Mouse (Mus musculus) liver, postnatal 0 days (tissue): Measurements from ENCODE around the gene 2510002D24Rik. TPM values are rescaled to one million over a fixed set of nuclear protein-coding genes. Genes with fewer than 3 reads are reported as not detected.

Experiments
- ATAC-seq: fragments of 200-750 bp; cut with Nextera tagmentation; 2 replicates; pipeline ENCODE4 v1.8.0; 2017; ENCODE audit warnings: mild to moderate bottlenecking, moderate library complexity
- DNase-seq: peaks from one replicate; pipeline ENCODE4 v3.0.0-alpha.2; 2016
- H3K27ac ChIP-seq: fragments of 300-500 bp; sonication (generic); 2 replicates; pipeline ENCODE4 v1.5.1; 2014; ENCODE audit warnings: antibody characterized with exemption, moderate library complexity, mild to moderate bottlenecking, low read depth
- H3K27me3 ChIP-seq: fragments of 300-500 bp; sonication (generic); 2 replicates; pipeline ENCODE4 v1.6.1; 2014; ENCODE audit warnings: low read length, control low read depth, mixed read lengths; ENCODE audit not compliant: insufficient read depth
- H3K36me3 ChIP-seq: fragments of 300-500 bp; sonication (generic); replicated peaks from 2 replicates; pipeline ENCODE4 v1.6.1; 2014; ENCODE audit warnings: mild to moderate bottlenecking, control low read depth, low read length, moderate library complexity, mixed read lengths; ENCODE audit not compliant: insufficient read depth
- H3K4me1 ChIP-seq: fragments of 300-500 bp; sonication (generic); 2 replicates; pipeline ENCODE4 v1.6.1; 2014; ENCODE audit warnings: antibody characterized with exemption, mild to moderate bottlenecking, control low read depth; ENCODE audit not compliant: insufficient read depth
- H3K4me2 ChIP-seq: fragments of 300-500 bp; sonication (generic); 2 replicates; pipeline ENCODE4 v1.6.1; 2014; ENCODE audit warnings: low read depth, mild to moderate bottlenecking, low read length, moderate library complexity, mixed read lengths
- H3K4me3 ChIP-seq: fragments of 300-500 bp; sonication (generic); 2 replicates; pipeline ENCODE4 v1.5.1; 2014; ENCODE audit warnings: low read depth, low read length
- H3K9ac ChIP-seq: fragments of 300-500 bp; sonication (generic); replicated peaks from 2 replicates; pipeline ENCODE4 v1.6.1; 2014; ENCODE audit warnings: mild to moderate bottlenecking, moderate library complexity
- H3K9me3 ChIP-seq: fragments of 300-500 bp; sonication (generic); 2 replicates; pipeline ENCODE4 v1.6.1; 2016; ENCODE audit warnings: mild to moderate bottlenecking, control low read depth, low read length, mixed read lengths
- CTCF ChIP-seq: sonication (generic); IDR thresholded peaks from 2 replicates; pipeline ENCODE4 v1.5.1; 2016; ENCODE audit warnings: antibody characterized with exemption, low read depth
- EP300 ChIP-seq: IDR thresholded peaks from 2 replicates; pipeline ENCODE4 v1.6.1; 2016; ENCODE audit warnings: antibody characterized with exemption, low read depth, mild to moderate bottlenecking
- WGBS: fragments of 180-500 bp; shearing (Covaris S2); extraction: QIAGEN DNeasy Blood & Tissue Kit; methylation state at CpG from one replicate; pipeline ENCODE4 v1.1.7; 2014; ENCODE audit not compliant: insufficient replicate concordance; 5-methylcytosine and 5-hydroxymethylcytosine counted together
- polyA plus RNA-seq: library from polyadenylated mRNA; unstranded; fragments of >200 nt; fragmentation: Nextera tagmentation; extraction: Ambion mirVana; gene quantifications from 2 replicates; pipeline ENCODE4 v1.2.1, GENCODE M21; 2015

The 2510002D24Rik gene
- polyA plus RNA-seq, 1 experiment from 2014 or later = 11.8 TPM

- no peak for DNase-seq
- TF ChIP-seq CTCF (no peak), EP300 (peak; percentile 59; the same call in 1 of the 2 replicates)
- 41% methylated on average over 1 of the region's 1 CpGs for WGBS
- Histone ChIP-seq H3K4me3 (no peak overlapping the region), H3K27me3 (no peaks in the 10 kb centered on the region), H3K4me2 (no peak overlapping the region), H3K4me1 (no peaks in the 10 kb centered on the region), H3K9ac (no peak overlapping the region), H3K9me3 (no peaks in the 10 kb centered on the region), H3K27ac (no peak overlapping the region), H3K36me3 (peaks cover 87% of the 10 kb centered on the region)
- ATAC-seq = no peak
Measured at GRCm38 (mm10) chr16:18822356-18822755, 14.0 kb upstream of the 2510002D24Rik start.

DNA sequence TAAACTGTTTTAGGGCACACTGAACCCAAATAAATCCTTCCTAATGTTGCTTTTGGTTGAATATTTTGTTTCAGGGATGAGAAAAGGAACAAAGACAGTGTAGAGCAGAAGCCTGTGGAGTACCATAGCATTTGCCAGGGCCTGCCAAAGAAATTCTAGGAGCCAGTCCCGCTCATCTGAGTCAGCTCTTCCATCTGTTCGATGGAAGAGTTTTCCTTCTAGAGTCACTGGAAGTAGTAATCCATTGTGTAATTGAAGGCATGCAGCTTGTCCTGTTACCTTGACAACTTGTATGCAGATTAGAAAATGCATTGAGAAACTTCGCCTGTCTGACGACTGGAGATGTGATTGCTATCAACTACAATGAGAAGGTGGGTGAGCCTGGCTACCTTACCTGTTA lies 13.5 kb upstream of the 2510002D24Rik start:
- 82% methylated on average over 4 of the region's 4 CpGs for WGBS
- no peaks in the 10 kb centered on the region for H3K27me3 ChIP-seq
- TF ChIP-seq EP300 (no peak), CTCF (no peak)
- no peak overlapping the region for H3K4me2 ChIP-seq
- H3K9me3 ChIP-seq = no peaks in the 10 kb centered on the region
- no peaks in the 10 kb centered on the region for H3K4me1 ChIP-seq
- peaks cover 88% of the 10 kb centered on the region for H3K36me3 ChIP-seq
- H3K4me3 ChIP-seq = no peak overlapping the region
- no peak overlapping the region for H3K9ac ChIP-seq
- H3K27ac ChIP-seq = no peak overlapping the region
- ATAC-seq (no peak), DNase-seq (no peak)

DNA sequence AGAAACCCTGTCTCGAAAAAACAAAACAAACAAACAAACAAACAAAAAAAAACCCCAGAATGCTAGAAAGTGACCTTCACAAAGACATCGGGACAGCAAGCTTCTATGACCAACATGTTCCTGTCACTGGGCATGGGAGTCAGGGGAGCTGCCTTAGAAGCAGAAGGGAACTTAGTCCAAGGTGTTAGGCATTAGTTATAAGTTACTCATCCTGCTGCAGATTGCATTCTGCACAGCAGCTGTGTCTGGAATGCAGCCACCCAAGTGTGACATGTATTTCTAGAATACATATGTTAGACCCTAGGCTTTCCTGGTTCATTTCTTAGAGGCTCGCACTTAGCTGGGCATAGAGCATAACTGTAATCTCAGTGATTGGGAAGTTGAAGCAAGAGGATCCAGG lies 7.7 kb upstream of the 2510002D24Rik start:
- Histone ChIP-seq H3K27me3 (no peaks in the 10 kb centered on the region), H3K27ac (no peak overlapping the region), H3K4me2 (no peak overlapping the region), H3K4me3 (no peak overlapping the region), H3K36me3 (peaks cover 68% of the 10 kb centered on the region), H3K9me3 (no peaks in the 10 kb centered on the region), H3K9ac (no peak overlapping the region), H3K4me1 (no peaks in the 10 kb centered on the region)
- 84% methylated on average over 3 of the region's 3 CpGs for WGBS
- no peak for TF ChIP-seq CTCF
- TF ChIP-seq EP300 = no peak
- DNase-seq = no peak
- no peak for ATAC-seq

- no peak overlapping the region for H3K4me2 ChIP-seq
- WGBS = 81% methylated on average over 6 of the region's 6 CpGs
- no peak for ATAC-seq
- H3K4me1 ChIP-seq = no peaks in the 10 kb centered on the region
- no peak for DNase-seq
- no peak for TF ChIP-seq EP300
- H3K4me3 ChIP-seq = no peak overlapping the region
- H3K27me3 ChIP-seq = no peaks in the 10 kb centered on the region
- no peaks in the 10 kb centered on the region for H3K9me3 ChIP-seq
- no peak overlapping the region for H3K9ac ChIP-seq
- H3K36me3 ChIP-seq = peaks cover 72% of the 10 kb centered on the region
- no peak overlapping the region for H3K27ac ChIP-seq
Measured at GRCm38 (mm10) chr16:18829102-18829501, 7.3 kb upstream of the 2510002D24Rik start.

GRCm38 (mm10) chr16:18833486-18833885 lies 2.9 kb upstream of the 2510002D24Rik start:
- Histone ChIP-seq H3K9me3 (no peaks in the 10 kb centered on the region), H3K27me3 (no peaks in the 10 kb centered on the region), H3K27ac (no peak overlapping the region), H3K4me3 (no peak overlapping the region), H3K36me3 (peaks cover 41% of the 10 kb centered on the region), H3K9ac (no peak overlapping the region), H3K4me1 (0 out of 2 replicates have a peak, but pooled peaks cover 3% of the 10 kb centered on the region), H3K4me2 (no peak overlapping the region)
- DNase-seq = no peak
- ATAC-seq = no peak
- TF ChIP-seq CTCF (0 out of 2 replicates have a peak, but pooled peaks have one; percentile 9), EP300 (no peak)
- 74% methylated on average over 2 of the region's 2 CpGs for WGBS

DNA sequence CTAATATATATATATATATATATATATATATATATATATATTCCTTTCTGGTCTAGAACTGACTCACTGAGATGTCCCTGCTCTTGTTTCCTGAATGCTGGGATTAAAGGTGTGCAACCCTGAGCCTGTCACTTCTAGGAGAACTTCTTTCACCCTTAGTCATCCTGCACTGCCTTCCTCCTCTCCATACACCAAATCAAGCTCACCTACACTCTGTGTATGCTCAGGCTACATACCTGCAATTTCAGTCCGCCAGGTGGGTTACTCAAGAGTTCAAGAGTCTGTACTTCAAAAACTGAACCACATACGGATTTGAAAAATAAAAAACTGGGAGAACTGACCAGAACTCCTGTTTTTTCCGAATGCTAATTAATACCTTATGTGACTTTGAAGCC lies 308 bp upstream of the 2510002D24Rik start:
- 24% methylated on average over 3 of the region's 3 CpGs for WGBS
- Histone ChIP-seq H3K9ac (0 out of 2 replicates have a peak overlapping the region, but pooled peaks have one; percentile 97), H3K27me3 (no peaks in the 10 kb centered on the region), H3K36me3 (peaks cover 25% of the 10 kb centered on the region), H3K27ac (no peak overlapping the region), H3K4me1 (0 out of 2 replicates have a peak, but pooled peaks cover 3% of the 10 kb centered on the region), H3K4me3 (peak overlapping the region; percentile 94), H3K4me2 (peak overlapping the region; percentile 87), H3K9me3 (no peaks in the 10 kb centered on the region)
- DNase-seq (no peak), ATAC-seq (peak; percentile 40)
- TF ChIP-seq CTCF = no peak
- no peak for TF ChIP-seq EP300

- no peak overlapping the region for H3K27ac ChIP-seq
- TF ChIP-seq EP300 = no peak
- TF ChIP-seq CTCF = no peak
- ATAC-seq = no peak
- H3K9ac ChIP-seq = no peak overlapping the region
- DNase-seq = no peak
- H3K4me3 ChIP-seq = no peak overlapping the region
- H3K4me1 ChIP-seq = 0 out of 2 replicates have a peak, but pooled peaks cover 3% of the 10 kb centered on the region
- no peak overlapping the region for H3K4me2 ChIP-seq
- H3K36me3 ChIP-seq = peaks cover 16% of the 10 kb centered on the region
- H3K27me3 ChIP-seq = no peaks in the 10 kb centered on the region
- no peaks in the 10 kb centered on the region for H3K9me3 ChIP-seq
- WGBS = 91% methylated on average over 4 of the region's 4 CpGs
Measured at GRCm38 (mm10) chr16:18838346-18838745, 2.0 kb downstream of the 2510002D24Rik start.
